Mouse (Mus musculus) ES-Bruce4 (cell line): Measurements from ENCODE around the gene Gm44965.

Source experiments
- CTCF ChIP-seq: IDR thresholded peaks from one replicate; pipeline ENCODE4 v1.8.1; 2011; ENCODE audit warnings: low read depth, low read length
- POLR2A ChIP-seq: IDR thresholded peaks from one replicate; pipeline ENCODE4 v1.8.1; 2011; ENCODE audit warnings: low read length; ENCODE audit not compliant: insufficient read depth

DNA sequence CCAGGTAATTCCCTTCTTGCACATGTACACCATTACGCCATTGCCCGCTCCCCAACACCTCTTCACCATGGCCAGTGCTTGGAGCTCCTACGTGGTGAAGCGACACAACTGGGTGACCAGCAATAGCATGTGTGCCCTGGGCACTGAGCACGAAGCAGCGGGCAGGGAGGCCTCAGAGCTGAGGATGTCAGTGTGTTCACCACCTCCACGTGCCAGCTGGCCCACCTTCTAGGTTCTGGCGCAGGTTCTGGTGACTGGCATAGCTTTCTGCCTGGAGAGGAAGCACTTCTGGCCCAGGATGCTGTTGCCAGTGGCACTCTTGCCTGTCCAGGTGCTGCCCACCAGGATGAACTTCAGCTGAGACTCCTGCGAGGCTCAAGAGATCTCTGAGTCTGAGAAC lies 71.7 kb downstream of the Gm44965 start:
- TF ChIP-seq POLR2A = no peak
- no peak for TF ChIP-seq CTCF
